Mouse (Mus musculus): ENCODE measurements around the gene Hadhb. TPM values are rescaled to one million over a fixed set of nuclear protein-coding genes. Genes with fewer than 3 reads are reported as not detected.

The Hadhb gene
- polyA plus RNA-seq, 1 experiment from 2014 or later = 107 TPM

- 93% methylated on average over 12 of the region's 12 CpGs for WGBS
- no peaks in the 10 kb centered on the region for H3K9me3 ChIP-seq (ENCODE audit: control insufficient read depth, low read length)
- no peak overlapping the region for H3K4me2 ChIP-seq
- H3K27ac ChIP-seq (ENCODE audit: low read depth, low read length) = no peak overlapping the region
- no peak overlapping the region for H3K4me3 ChIP-seq (ENCODE audit: low read depth, low read length)
- no peak overlapping the region for H3K9ac ChIP-seq (ENCODE audit: low read length)
- DNase-seq (ENCODE audit: low spot score, missing footprints) (no peak), ATAC-seq (ENCODE audit: low FRiP score) (no peak)
- H3K4me1 ChIP-seq (ENCODE audit: control insufficient read depth, insufficient read depth, low read length) = no peaks in the 10 kb centered on the region
- H3K27me3 ChIP-seq (ENCODE audit: control insufficient read depth, insufficient read depth, low read length) = no peaks in the 10 kb centered on the region
- H3K36me3 ChIP-seq (ENCODE audit: control insufficient read depth, insufficient read depth, low read length) = peaks cover 7% of the 10 kb centered on the region; the same call in 1 of the 2 replicates
Measured at GRCm38 (mm10) chr5:30187687-30188485, 32.8 kb downstream of the Hadhb start.

- H3K27me3 ChIP-seq (ENCODE audit: control insufficient read depth, insufficient read depth, low read length) = no peaks in the 10 kb centered on the region
- 78% methylated on average over 1 of the region's 1 CpGs for WGBS
- H3K4me1 ChIP-seq (ENCODE audit: control insufficient read depth, insufficient read depth, low read length) = no peaks in the 10 kb centered on the region
- DNase-seq (ENCODE audit: low spot score, missing footprints) (no peak), ATAC-seq (ENCODE audit: low FRiP score) (no peak)
- H3K27ac ChIP-seq (ENCODE audit: low read depth, low read length) = no peak overlapping the region
- no peak overlapping the region for H3K9ac ChIP-seq (ENCODE audit: low read length)
- H3K4me2 ChIP-seq = no peak overlapping the region
- H3K4me3 ChIP-seq (ENCODE audit: low read depth, low read length) = no peak overlapping the region
- H3K9me3 ChIP-seq (ENCODE audit: control insufficient read depth, low read length) = no peaks in the 10 kb centered on the region
- H3K36me3 ChIP-seq (ENCODE audit: control insufficient read depth, insufficient read depth, low read length) = no peaks in the 10 kb centered on the region; the same call in 1 of the 2 replicates
Measured at GRCm38 (mm10) chr5:30192452-30192851, 37.4 kb downstream of the Hadhb start.

GRCm38 (mm10) chr5:30195340-30195739, 40.3 kb downstream of the Hadhb start:
- Histone ChIP-seq H3K27ac (ENCODE audit: low read depth, low read length) (no peak overlapping the region), H3K4me3 (ENCODE audit: low read depth, low read length) (no peak overlapping the region), H3K4me1 (ENCODE audit: control insufficient read depth, insufficient read depth, low read length) (no peaks in the 10 kb centered on the region), H3K9me3 (ENCODE audit: control insufficient read depth, low read length) (no peaks in the 10 kb centered on the region), H3K27me3 (ENCODE audit: control insufficient read depth, insufficient read depth, low read length) (no peaks in the 10 kb centered on the region), H3K36me3 (ENCODE audit: control insufficient read depth, insufficient read depth, low read length) (no peaks in the 10 kb centered on the region), H3K4me2 (no peak overlapping the region), H3K9ac (ENCODE audit: low read length) (no peak overlapping the region)
- DNase-seq (ENCODE audit: low spot score, missing footprints) = no peak
- WGBS = 95% methylated on average over 5 of the region's 5 CpGs
- no peak for ATAC-seq (ENCODE audit: low FRiP score)

- 74% methylated on average over 7 of the region's 7 CpGs for WGBS
- Histone ChIP-seq H3K27ac (ENCODE audit: low read depth, low read length) (no peak overlapping the region), H3K4me2 (no peak overlapping the region), H3K9ac (ENCODE audit: low read length) (no peak overlapping the region), H3K4me1 (ENCODE audit: control insufficient read depth, insufficient read depth, low read length) (no peaks in the 10 kb centered on the region), H3K9me3 (ENCODE audit: control insufficient read depth, low read length) (no peaks in the 10 kb centered on the region), H3K36me3 (ENCODE audit: control insufficient read depth, insufficient read depth, low read length) (no peaks in the 10 kb centered on the region), H3K4me3 (ENCODE audit: low read depth, low read length) (no peak overlapping the region), H3K27me3 (ENCODE audit: control insufficient read depth, insufficient read depth, low read length) (no peaks in the 10 kb centered on the region)
- ATAC-seq (ENCODE audit: low FRiP score) (no peak), DNase-seq (ENCODE audit: low spot score, missing footprints) (no peak)
Measured at GRCm38 (mm10) chr5:30198257-30198656, 43.2 kb downstream of the Hadhb start.

- Histone ChIP-seq H3K4me2 (no peak overlapping the region), H3K27me3 (ENCODE audit: control insufficient read depth, insufficient read depth, low read length) (no peaks in the 10 kb centered on the region), H3K4me3 (ENCODE audit: low read depth, low read length) (no peak overlapping the region), H3K9me3 (ENCODE audit: control insufficient read depth, low read length) (no peaks in the 10 kb centered on the region), H3K4me1 (ENCODE audit: control insufficient read depth, insufficient read depth, low read length) (no peaks in the 10 kb centered on the region), H3K27ac (ENCODE audit: low read depth, low read length) (no peak overlapping the region), H3K36me3 (ENCODE audit: control insufficient read depth, insufficient read depth, low read length) (no peaks in the 10 kb centered on the region), H3K9ac (ENCODE audit: low read length) (no peak overlapping the region)
- ATAC-seq (ENCODE audit: low FRiP score) (no peak), DNase-seq (ENCODE audit: low spot score, missing footprints) (no peak)
- WGBS = 60% methylated on average over 5 of the region's 5 CpGs
Measured at GRCm38 (mm10) chr5:30201521-30201920, 46.5 kb downstream of the Hadhb start.

- Histone ChIP-seq H3K9ac (ENCODE audit: low read length) (no peak overlapping the region), H3K9me3 (ENCODE audit: control insufficient read depth, low read length) (no peaks in the 10 kb centered on the region), H3K4me3 (ENCODE audit: low read depth, low read length) (no peak overlapping the region), H3K4me1 (ENCODE audit: control insufficient read depth, insufficient read depth, low read length) (no peaks in the 10 kb centered on the region), H3K27me3 (ENCODE audit: control insufficient read depth, insufficient read depth, low read length) (no peaks in the 10 kb centered on the region), H3K27ac (ENCODE audit: low read depth, low read length) (no peak overlapping the region), H3K36me3 (ENCODE audit: control insufficient read depth, insufficient read depth, low read length) (no peaks in the 10 kb centered on the region), H3K4me2 (no peak overlapping the region)
- 86% methylated on average over 7 of the region's 7 CpGs for WGBS
- DNase-seq (ENCODE audit: low spot score, missing footprints) (no peak), ATAC-seq (ENCODE audit: low FRiP score) (no peak)
Measured at GRCm38 (mm10) chr5:30202221-30202620, 47.2 kb downstream of the Hadhb start.

GRCm38 (mm10) chr5:30203216-30203885, 48.3 kb downstream of the Hadhb start:
- ATAC-seq (ENCODE audit: low FRiP score) = no peak
- Histone ChIP-seq H3K9me3 (ENCODE audit: control insufficient read depth, low read length) (no peaks in the 10 kb centered on the region), H3K36me3 (ENCODE audit: control insufficient read depth, insufficient read depth, low read length) (no peaks in the 10 kb centered on the region), H3K4me2 (no peak overlapping the region), H3K9ac (ENCODE audit: low read length) (no peak overlapping the region), H3K4me1 (ENCODE audit: control insufficient read depth, insufficient read depth, low read length) (no peaks in the 10 kb centered on the region), H3K4me3 (ENCODE audit: low read depth, low read length) (no peak overlapping the region), H3K27ac (ENCODE audit: low read depth, low read length) (no peak overlapping the region), H3K27me3 (ENCODE audit: control insufficient read depth, insufficient read depth, low read length) (no peaks in the 10 kb centered on the region)
- 87% methylated on average over 10 of the region's 10 CpGs for WGBS
- no peak for DNase-seq (ENCODE audit: low spot score, missing footprints)

- Histone ChIP-seq H3K36me3 (ENCODE audit: control insufficient read depth, insufficient read depth, low read length) (no peaks in the 10 kb centered on the region), H3K27ac (ENCODE audit: low read depth, low read length) (no peak overlapping the region), H3K4me2 (no peak overlapping the region), H3K4me3 (ENCODE audit: low read depth, low read length) (no peak overlapping the region), H3K27me3 (ENCODE audit: control insufficient read depth, insufficient read depth, low read length) (no peaks in the 10 kb centered on the region), H3K9me3 (ENCODE audit: control insufficient read depth, low read length) (no peaks in the 10 kb centered on the region), H3K9ac (ENCODE audit: low read length) (no peak overlapping the region), H3K4me1 (ENCODE audit: control insufficient read depth, insufficient read depth, low read length) (no peaks in the 10 kb centered on the region)
- DNase-seq (ENCODE audit: low spot score, missing footprints) (no peak), ATAC-seq (ENCODE audit: low FRiP score) (no peak)
- WGBS = 50% methylated on average over 1 of the region's 1 CpGs
Measured at GRCm38 (mm10) chr5:30204441-30204840, 49.4 kb downstream of the Hadhb start.

- Histone ChIP-seq H3K27ac (ENCODE audit: low read depth, low read length) (no peak overlapping the region), H3K4me2 (no peak overlapping the region), H3K27me3 (ENCODE audit: control insufficient read depth, insufficient read depth, low read length) (no peaks in the 10 kb centered on the region), H3K4me1 (ENCODE audit: control insufficient read depth, insufficient read depth, low read length) (no peaks in the 10 kb centered on the region), H3K9ac (ENCODE audit: low read length) (no peak overlapping the region), H3K4me3 (ENCODE audit: low read depth, low read length) (no peak overlapping the region), H3K36me3 (ENCODE audit: control insufficient read depth, insufficient read depth, low read length) (no peaks in the 10 kb centered on the region), H3K9me3 (ENCODE audit: control insufficient read depth, low read length) (no peaks in the 10 kb centered on the region)
- ATAC-seq (ENCODE audit: low FRiP score) (no peak), DNase-seq (ENCODE audit: low spot score, missing footprints) (no peak)
- 63% methylated on average over 3 of the region's 3 CpGs for WGBS
Measured at GRCm38 (mm10) chr5:30205034-30205433, 50.0 kb downstream of the Hadhb start.

All from midbrain, embryonic 11.5 days (tissue).